Mouse (Mus musculus) forebrain, postnatal 0 days (tissue): ENCODE measurements around the gene Itgb7. TPM values are rescaled to one million over a fixed set of nuclear protein-coding genes. Genes with fewer than 3 reads are reported as not detected.

Source experiments
- ATAC-seq: fragments of 200-750 bp; cut with Nextera tagmentation; 2 replicates; pipeline ENCODE4 v1.8.0; 2017; ENCODE audit warnings: mild to moderate bottlenecking, moderate library complexity
- DNase-seq: peaks from one replicate; pipeline ENCODE4 v3.0.0-alpha.2; 2015
- H3K27ac ChIP-seq: fragments of 300-500 bp; sonication (generic); 2 replicates; pipeline ENCODE4 v1.5.1; 2014; ENCODE audit warnings: low read depth, mild to moderate bottlenecking, antibody characterized with exemption, low read length, moderate library complexity, mixed read lengths
- H3K27me3 ChIP-seq: fragments of 300-500 bp; sonication (generic); 2 replicates; pipeline ENCODE4 v1.6.1; 2014; ENCODE audit warnings: mild to moderate bottlenecking, low read length, mixed read lengths; ENCODE audit not compliant: insufficient read depth
- H3K36me3 ChIP-seq: fragments of 300-500 bp; sonication (generic); 2 replicates; pipeline ENCODE4 v1.6.1; 2014; ENCODE audit warnings: mild to moderate bottlenecking, moderate library complexity; ENCODE audit not compliant: insufficient read depth
- H3K4me1 ChIP-seq: fragments of 300-500 bp; sonication (generic); 2 replicates; pipeline ENCODE4 v1.6.1; 2014; ENCODE audit warnings: antibody characterized with exemption; ENCODE audit not compliant: insufficient read depth
- H3K4me2 ChIP-seq: fragments of 300-500 bp; sonication (generic); 2 replicates; pipeline ENCODE4 v1.6.1; 2014; ENCODE audit warnings: low read depth, mild to moderate bottlenecking, moderate library complexity
- H3K4me3 ChIP-seq: fragments of 300-500 bp; sonication (generic); 2 replicates; pipeline ENCODE4 v1.5.1; 2014; ENCODE audit warnings: low read depth, low read length, mixed read lengths
- H3K9ac ChIP-seq: fragments of 300-500 bp; sonication (generic); 2 replicates; pipeline ENCODE4 v1.6.1; 2014; ENCODE audit warnings: mild to moderate bottlenecking
- H3K9me3 ChIP-seq: fragments of 300-500 bp; sonication (generic); 2 replicates; pipeline ENCODE4 v1.6.1; 2016; ENCODE audit warnings: low read length
- CTCF ChIP-seq: sonication (generic); IDR thresholded peaks from 2 replicates; pipeline ENCODE4 v1.5.1; 2016; ENCODE audit warnings: antibody characterized with exemption, control low read depth, low read depth
- WGBS: fragments of 180-500 bp; shearing (Covaris S2); extraction: QIAGEN DNeasy Blood & Tissue Kit; methylation state at CpG from one replicate; pipeline ENCODE4 v1.1.7; 2014; 5-methylcytosine and 5-hydroxymethylcytosine counted together
- polyA plus RNA-seq: library from polyadenylated mRNA; unstranded; fragments of >200 nt; fragmentation: Nextera tagmentation; extraction: Ambion mirVana; gene quantifications from 2 replicates; pipeline ENCODE4 v1.2.1, GENCODE M21; 2015
- total RNA-seq: library from RNA; depleted of rRNA; stranded (reverse); fragments of >200 nt; gene quantifications from 2 replicates; pipeline ENCODE4 v1.2.3, GENCODE M21; 2014; rRNA removed

Itgb7 gene
- total and polyA plus RNA-seq, 2 experiments from 2014 or later = 0.75 to 2.4 TPM

DNA sequence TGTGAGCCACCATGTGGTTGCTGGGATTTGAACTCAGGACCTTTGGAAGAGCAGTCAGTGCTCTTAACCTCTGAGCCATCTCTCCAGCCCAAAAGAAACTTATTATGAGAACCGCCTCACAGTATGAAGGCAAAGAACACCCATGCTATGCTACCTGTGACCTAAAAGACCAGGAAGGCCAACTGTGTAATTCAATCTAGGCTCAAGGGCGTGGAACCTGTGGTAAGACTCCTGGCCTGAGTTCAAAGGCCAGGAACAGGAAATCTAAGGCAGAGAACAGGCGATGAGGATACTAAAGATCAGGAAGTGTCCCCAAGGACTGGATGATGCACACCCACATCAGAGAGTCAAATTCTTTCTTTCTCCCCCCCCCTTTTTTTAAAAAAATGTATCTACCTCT, 58.2 kb downstream of the Itgb7 start:
- Histone ChIP-seq H3K36me3 (0 out of 2 replicates have a peak, but pooled peaks cover 4% of the 10 kb centered on the region), H3K4me1 (no peaks in the 10 kb centered on the region), H3K9me3 (no peaks in the 10 kb centered on the region), H3K9ac (no peak overlapping the region), H3K27me3 (no peaks in the 10 kb centered on the region), H3K27ac (no peak overlapping the region), H3K4me3 (no peak overlapping the region), H3K4me2 (no peak overlapping the region)
- no peak for ATAC-seq
- DNase-seq = no peak
- no peak for TF ChIP-seq CTCF
- WGBS = 96% methylated on average over 3 of the region's 3 CpGs

- H3K9ac ChIP-seq = no peak overlapping the region
- no peak overlapping the region for H3K4me2 ChIP-seq
- no peaks in the 10 kb centered on the region for H3K27me3 ChIP-seq
- ATAC-seq (no peak), DNase-seq (no peak)
- H3K4me3 ChIP-seq = no peak overlapping the region
- no peaks in the 10 kb centered on the region for H3K9me3 ChIP-seq
- H3K27ac ChIP-seq = no peak overlapping the region
- no peaks in the 10 kb centered on the region for H3K4me1 ChIP-seq
- no peak for TF ChIP-seq CTCF
- WGBS = 66% methylated on average over 2 of the region's 2 CpGs
- no peaks in the 10 kb centered on the region for H3K36me3 ChIP-seq
Measured at GRCm38 (mm10) chr15:102169064-102169463, 62.7 kb downstream of the Itgb7 start.

DNA sequence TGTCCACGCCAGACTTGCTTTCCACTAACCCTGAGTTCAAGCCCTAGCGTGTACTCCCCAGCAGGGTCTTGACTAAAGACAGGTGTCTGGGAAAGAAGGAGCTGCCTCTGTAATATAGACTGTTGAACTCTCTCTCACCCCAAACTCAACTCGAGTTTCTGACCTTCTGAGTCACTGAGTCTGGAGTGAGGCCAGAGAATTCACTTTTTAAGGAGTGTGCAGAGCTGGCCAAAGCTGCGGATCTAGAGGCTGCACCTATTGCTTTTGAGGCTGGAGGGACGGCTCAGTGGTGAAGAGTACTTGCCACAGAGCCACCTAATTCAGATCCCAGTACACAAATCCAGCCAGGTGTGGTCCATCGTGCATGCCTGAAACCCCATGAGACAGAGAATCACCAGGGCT, 64.1 kb downstream of the Itgb7 start:
- H3K9ac ChIP-seq = no peak overlapping the region
- TF ChIP-seq CTCF = no peak
- no peak overlapping the region for H3K27ac ChIP-seq
- 68% methylated on average over 6 of the region's 6 CpGs for WGBS
- DNase-seq = no peak
- ATAC-seq = no peak
- no peaks in the 10 kb centered on the region for H3K27me3 ChIP-seq
- H3K4me1 ChIP-seq = no peaks in the 10 kb centered on the region
- H3K36me3 ChIP-seq = no peaks in the 10 kb centered on the region
- H3K4me2 ChIP-seq = no peak overlapping the region
- no peaks in the 10 kb centered on the region for H3K9me3 ChIP-seq
- H3K4me3 ChIP-seq = no peak overlapping the region

Other genes with a start within 250 kb of the Itgb7 start
- 1.5 and 2.2 TPM in 2 replicates for gene Krt8, start 227.5 kb downstream of the Itgb7 start, total RNA-seq
- gene Krt8, start 227.5 kb downstream of the Itgb7 start, polyA plus RNA-seq = 3.1 and 3.9 TPM in 2 replicates
- 3.4 and 4.3 TPM in 2 replicates for gene Krt18, start 203.8 kb downstream of the Itgb7 start, total RNA-seq
- gene Krt18, start 203.8 kb downstream of the Itgb7 start, polyA plus RNA-seq = 7.0 and 9.5 TPM in 2 replicates
- 187 and 194 TPM in 2 replicates for gene Eif4b, start 158.2 kb downstream of the Itgb7 start, total RNA-seq
- gene Eif4b, start 158.2 kb downstream of the Itgb7 start, polyA plus RNA-seq = 69.7 and 72.8 TPM in 2 replicates
- 7.0 and 8.4 TPM in 2 replicates for gene Tns2, start 131.5 kb downstream of the Itgb7 start, total RNA-seq
- gene Tns2, start 131.5 kb downstream of the Itgb7 start, polyA plus RNA-seq = 2.8 and 5.0 TPM in 2 replicates
- 90.6 and 110 TPM in 2 replicates for gene Spryd3, start 95.7 kb downstream of the Itgb7 start, total RNA-seq
- gene Spryd3, start 95.7 kb downstream of the Itgb7 start, polyA plus RNA-seq = 76.5 and 95.6 TPM in 2 replicates
- gene Igfbp6, start 87.6 kb downstream of the Itgb7 start, total RNA-seq = 11.4 and 12.2 TPM in 2 replicates
- 8.1 and 10.3 TPM in 2 replicates for gene Igfbp6, start 87.6 kb downstream of the Itgb7 start, polyA plus RNA-seq
- gene Soat2, start 81.4 kb downstream of the Itgb7 start, total RNA-seq = 0.10 TPM in 1 of 2 replicates, not detected in the other
- gene Soat2, start 81.4 kb downstream of the Itgb7 start, polyA plus RNA-seq = 0.12 TPM in 1 of 2 replicates, not detected in the other
- 67.2 and 83.2 TPM in 2 replicates for gene Zfp740, start 28.7 kb downstream of the Itgb7 start, total RNA-seq
- 20.0 and 29.7 TPM in 2 replicates for gene Zfp740, start 28.7 kb downstream of the Itgb7 start, polyA plus RNA-seq
- gene Csad, start 27.2 kb downstream of the Itgb7 start, total RNA-seq = 46.2 and 47.8 TPM in 2 replicates
- gene Csad, start 27.2 kb downstream of the Itgb7 start, polyA plus RNA-seq = 25.9 and 29.9 TPM in 2 replicates
- 6.5 and 12.3 TPM in 2 replicates for gene Rarg, start 25.6 kb upstream of the Itgb7 start, total RNA-seq
- 4.5 and 4.6 TPM in 2 replicates for gene Rarg, start 25.6 kb upstream of the Itgb7 start, polyA plus RNA-seq
- 0.15 TPM in 1 of 2 replicates, not detected in the other for gene Gm9918, start 38.6 kb upstream of the Itgb7 start, total RNA-seq
- not detected in 2 replicates for gene Gm9918, start 38.6 kb upstream of the Itgb7 start, polyA plus RNA-seq
- gene Mfsd5, start 47.5 kb upstream of the Itgb7 start, total RNA-seq = 33.2 and 39.3 TPM in 2 replicates
- 63.0 and 63.7 TPM in 2 replicates for gene Mfsd5, start 47.5 kb upstream of the Itgb7 start, polyA plus RNA-seq
- 2.7 and 9.6 TPM in 2 replicates for gene Espl1, start 64.3 kb upstream of the Itgb7 start, total RNA-seq
- 1.5 and 2.3 TPM in 2 replicates for gene Espl1, start 64.3 kb upstream of the Itgb7 start, polyA plus RNA-seq
- gene Pfdn5, start 94.2 kb upstream of the Itgb7 start, total RNA-seq = 177 and 262 TPM in 2 replicates
- gene Pfdn5, start 94.2 kb upstream of the Itgb7 start, polyA plus RNA-seq = 518 and 621 TPM in 2 replicates
- 46.4 and 54.2 TPM in 2 replicates for gene Myg1, start 99.8 kb upstream of the Itgb7 start, total RNA-seq
- gene Myg1, start 99.8 kb upstream of the Itgb7 start, polyA plus RNA-seq = 80.2 and 85.7 TPM in 2 replicates
- gene Aaas, start 118.8 kb upstream of the Itgb7 start, total RNA-seq = 25.5 and 27.9 TPM in 2 replicates
- gene Aaas, start 118.8 kb upstream of the Itgb7 start, polyA plus RNA-seq = 31.6 and 33.4 TPM in 2 replicates
- 0.92 and 2.1 TPM in 2 replicates for gene Sp7, start 135.2 kb upstream of the Itgb7 start, total RNA-seq
- gene Sp7, start 135.2 kb upstream of the Itgb7 start, polyA plus RNA-seq = 0.30 and 0.35 TPM in 2 replicates
- 16.4 and 22.5 TPM in 2 replicates for gene Sp1, start 174.2 kb upstream of the Itgb7 start, total RNA-seq
- 2.0 and 2.6 TPM in 2 replicates for gene Sp1, start 174.2 kb upstream of the Itgb7 start, polyA plus RNA-seq
- 0.38 and 1.1 TPM in 2 replicates for gene Amhr2, start 213.4 kb upstream of the Itgb7 start, total RNA-seq
- gene Amhr2, start 213.4 kb upstream of the Itgb7 start, polyA plus RNA-seq = 0.34 and 0.65 TPM in 2 replicates
- 21.5 and 22.3 TPM in 2 replicates for gene Prr13, start 227.1 kb upstream of the Itgb7 start, total RNA-seq
- gene Prr13, start 227.1 kb upstream of the Itgb7 start, polyA plus RNA-seq = 69.9 and 90.9 TPM in 2 replicates
- gene Pcbp2, start 238.6 kb upstream of the Itgb7 start, total RNA-seq = 134 and 154 TPM in 2 replicates
- 102 and 103 TPM in 2 replicates for gene Pcbp2, start 238.6 kb upstream of the Itgb7 start, polyA plus RNA-seq